Mouse (Mus musculus) heart, embryonic 14.5 days (tissue): ENCODE data around the gene 2410004P03Rik. TPM values are rescaled to one million over a fixed set of nuclear protein-coding genes. Genes with fewer than 3 reads are reported as not detected.

ENCODE experiments used
- ATAC-seq: fragments of 200-750 bp; cut with Nextera tagmentation; 2 replicates; pipeline ENCODE4 v1.8.0; 2017; ENCODE audit warnings: low read depth, moderate TSS enrichment; ENCODE audit not compliant: insufficient number of reproducible peaks, insufficient read depth, low FRiP score
- H3K27ac ChIP-seq, 2 experiments: fragments of 200-500 bp in 1 of 2; fragments of 300-500 bp in 1 of 2; sonication (generic) in 1 of 2; replicated peaks in 1 of 2; 2 replicates each; pipeline ENCODE4 v1.5.1; 2012 to 2014; ENCODE audit warnings: low read depth in 2 of 2, low read length in 2 of 2, control low read depth in 1 of 2, mild to moderate bottlenecking in 1 of 2, mixed read lengths in 1 of 2; ENCODE audit not compliant: control insufficient read depth in 1 of 2, insufficient read depth in 1 of 2
- H3K27me3 ChIP-seq: fragments of 300-500 bp; sonication (generic); 2 replicates; pipeline ENCODE4 v1.6.1; 2014; ENCODE audit warnings: mild to moderate bottlenecking, low read length, control low read depth; ENCODE audit not compliant: control insufficient read depth, insufficient read depth
- H3K36me3 ChIP-seq: fragments of 300-500 bp; sonication (generic); 2 replicates; pipeline ENCODE4 v1.6.1; 2014; ENCODE audit warnings: mild to moderate bottlenecking, control low read depth, low read length, mixed read lengths; ENCODE audit not compliant: control insufficient read depth, insufficient read depth
- H3K4me1 ChIP-seq, 2 experiments: fragments of 200-500 bp in 1 of 2; fragments of 300-500 bp in 1 of 2; sonication (generic) in 1 of 2; 2 replicates each; pipeline ENCODE4 v1.6.1; 2012 to 2014; ENCODE audit warnings: low read length in 2 of 2, control low read depth in 1 of 2, mixed read lengths in 1 of 2; ENCODE audit not compliant: control insufficient read depth in 2 of 2, insufficient read depth in 2 of 2
- H3K4me2 ChIP-seq: fragments of 300-500 bp; sonication (generic); 2 replicates; pipeline ENCODE4 v1.6.1; 2014; ENCODE audit warnings: mild to moderate bottlenecking, low read length
- H3K4me3 ChIP-seq, 2 experiments: fragments of 200-500 bp in 1 of 2; fragments of 300-500 bp in 1 of 2; sonication (generic) in 1 of 2; 2 replicates each; pipeline ENCODE4 v1.5.1; 2012 to 2014; ENCODE audit warnings: low read length in 2 of 2, mild to moderate bottlenecking in 2 of 2, control low read depth in 1 of 2, low read depth in 1 of 2, moderate library complexity in 1 of 2; ENCODE audit not compliant: control insufficient read depth in 1 of 2, insufficient read depth in 1 of 2
- H3K9ac ChIP-seq: fragments of 300-500 bp; sonication (generic); 2 replicates; pipeline ENCODE4 v1.6.1; 2014; ENCODE audit warnings: mild to moderate bottlenecking, low read length
- H3K9me3 ChIP-seq: fragments of 300-500 bp; sonication (generic); 2 replicates; pipeline ENCODE4 v1.6.1; 2016; ENCODE audit warnings: low read length, control low read depth; ENCODE audit not compliant: control insufficient read depth
- WGBS: fragments of 180-500 bp; shearing (Covaris S2); extraction: QIAGEN DNeasy Blood & Tissue Kit; methylation state at CpG from one replicate; pipeline ENCODE4 v1.1.7; 2014; 5-methylcytosine and 5-hydroxymethylcytosine counted together
- polyA plus RNA-seq: library from polyadenylated mRNA; unstranded; fragments of >200 nt; fragmentation: Nextera tagmentation; extraction: Ambion mirVana; gene quantifications from 2 replicates; pipeline ENCODE4 v1.2.1, GENCODE M21; 2014

The 2410004P03Rik gene
- polyA plus RNA-seq, 1 experiment from 2014 or later, result not detected

- Histone ChIP-seq H3K4me1 (no peaks in the 10 kb centered on the region), H3K4me3 (no peak overlapping the region), H3K9me3 (no peaks in the 10 kb centered on the region), H3K9ac (no peak overlapping the region), H3K4me2 (no peak overlapping the region), H3K36me3 (no peaks in the 10 kb centered on the region), H3K27me3 (no peaks in the 10 kb centered on the region), H3K27ac (no peak overlapping the region)
- 51% methylated on average over 9 of the region's 9 CpGs for WGBS
- ATAC-seq, result no peak
Measured at GRCm38 (mm10) chr12:17036532-17036931, 25.0 kb upstream of the 2410004P03Rik start.

GRCm38 (mm10) chr12:17035128-17035527 is 23.6 kb upstream of the 2410004P03Rik start:
- Histone ChIP-seq H3K27ac (no peak overlapping the region), H3K4me1 (no peaks in the 10 kb centered on the region), H3K9ac (no peak overlapping the region), H3K4me3 (no peak overlapping the region), H3K9me3 (no peaks in the 10 kb centered on the region), H3K4me2 (no peak overlapping the region), H3K36me3 (no peaks in the 10 kb centered on the region), H3K27me3 (no peaks in the 10 kb centered on the region)
- WGBS, result 52% methylated on average over 2 of the region's 2 CpGs
- no peak for ATAC-seq

- Histone ChIP-seq H3K4me2 (no peak overlapping the region), H3K27me3 (no peaks in the 10 kb centered on the region), H3K27ac (no peak overlapping the region), H3K4me3 (no peak overlapping the region), H3K9me3 (no peaks in the 10 kb centered on the region), H3K36me3 (no peaks in the 10 kb centered on the region), H3K4me1 (no peaks in the 10 kb centered on the region), H3K9ac (no peak overlapping the region)
- WGBS, result 80% methylated on average over 5 of the region's 5 CpGs
- ATAC-seq, result no peak
Measured at GRCm38 (mm10) chr12:17034671-17035070, 23.1 kb upstream of the 2410004P03Rik start.

- Histone ChIP-seq H3K27ac (no peak overlapping the region), H3K4me2 (no peak overlapping the region), H3K27me3 (no peaks in the 10 kb centered on the region), H3K36me3 (no peaks in the 10 kb centered on the region), H3K4me1 (no peaks in the 10 kb centered on the region), H3K9me3 (no peaks in the 10 kb centered on the region), H3K9ac (no peak overlapping the region), H3K4me3 (no peak overlapping the region)
- WGBS, result 75% methylated on average over 9 of the region's 9 CpGs
- ATAC-seq, result no peak
Measured at GRCm38 (mm10) chr12:17033464-17033841, 21.9 kb upstream of the 2410004P03Rik start.

GRCm38 (mm10) chr12:17032694-17033463 is 21.4 kb upstream of the 2410004P03Rik start:
- peaks cover 5% of the 10 kb centered on the region for H3K9me3 ChIP-seq
- no peak overlapping the region for H3K4me3 ChIP-seq
- 34% methylated on average over 13 of the region's 13 CpGs for WGBS
- no peaks in the 10 kb centered on the region for H3K36me3 ChIP-seq
- no peak overlapping the region for H3K27ac ChIP-seq
- H3K4me1 ChIP-seq, result no peaks in the 10 kb centered on the region
- no peak overlapping the region for H3K4me2 ChIP-seq
- H3K9ac ChIP-seq, result no peak overlapping the region
- no peaks in the 10 kb centered on the region for H3K27me3 ChIP-seq
- no peak for ATAC-seq

GRCm38 (mm10) chr12:17024554-17025110 is 13.1 kb upstream of the 2410004P03Rik start:
- Histone ChIP-seq H3K9me3 (peaks cover 8% of the 10 kb centered on the region), H3K4me3 (no peak overlapping the region), H3K27me3 (no peaks in the 10 kb centered on the region), H3K27ac (no peak overlapping the region), H3K36me3 (no peaks in the 10 kb centered on the region), H3K4me2 (no peak overlapping the region), H3K9ac (no peak overlapping the region), H3K4me1 (no peaks in the 10 kb centered on the region)
- no peak for ATAC-seq
- WGBS, result 91% methylated on average over 6 of the region's 6 CpGs

GRCm38 (mm10) chr12:17022145-17022544 is 10.6 kb upstream of the 2410004P03Rik start:
- Histone ChIP-seq H3K27ac (no peak overlapping the region), H3K27me3 (no peaks in the 10 kb centered on the region), H3K36me3 (no peaks in the 10 kb centered on the region), H3K4me1 (no peaks in the 10 kb centered on the region; a peak in 1 of 4 replicates), H3K9me3 (0 out of 2 replicates have a peak, but pooled peaks cover 3% of the 10 kb centered on the region), H3K9ac (no peak overlapping the region), H3K4me3 (no peak overlapping the region), H3K4me2 (no peak overlapping the region)
- no peak for ATAC-seq
- 90% methylated on average over 4 of the region's 4 CpGs for WGBS
